Mouse (Mus musculus): ENCODE results near the gene Tacc3.

The Tacc3 gene

GRCm38 (mm10) chr5:33655251-33655840, 2.6 kb upstream of the Tacc3 start:
- 89% methylated on average over 10 of the region's 10 CpGs for WGBS

DNA sequence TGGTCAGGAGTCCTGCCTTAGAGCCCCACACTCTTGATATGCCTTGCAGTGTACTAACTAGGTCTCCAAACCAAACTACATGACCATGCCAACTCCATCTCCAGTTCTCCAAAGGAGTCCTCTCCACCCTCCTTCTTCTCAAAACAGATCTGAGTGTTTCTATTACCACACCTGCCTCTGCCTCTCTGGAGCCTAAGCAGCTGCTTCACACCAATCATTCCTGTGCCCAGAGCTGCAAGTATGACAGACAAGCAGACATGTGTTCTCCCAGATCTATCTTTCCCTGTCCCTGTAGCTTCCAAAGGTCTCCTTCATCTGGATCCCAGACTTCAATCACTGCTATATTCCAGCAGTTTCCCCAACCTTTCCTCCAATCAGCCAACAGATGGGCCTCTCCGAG, 1.2 kb upstream of the Tacc3 start:
- 48% methylated on average over 1 of the region's 1 CpGs for WGBS

- WGBS = under 1% methylated on average over 32 of the region's 32 CpGs
Measured at GRCm38 (mm10) chr5:33657251-33657786, 609 bp upstream of the Tacc3 start.

GRCm38 (mm10) chr5:33658664-33659050, 729 bp downstream of the Tacc3 start:
- WGBS = under 1% methylated on average over 26 of the region's 26 CpGs

- WGBS = 88% methylated on average over 5 of the region's 5 CpGs
Measured at GRCm38 (mm10) chr5:33671659-33672058, 13.7 kb downstream of the Tacc3 start.

GRCm38 (mm10) chr5:33674439-33674838, 16.5 kb downstream of the Tacc3 start:
- 61% methylated on average over 3 of the region's 3 CpGs for WGBS

DNA sequence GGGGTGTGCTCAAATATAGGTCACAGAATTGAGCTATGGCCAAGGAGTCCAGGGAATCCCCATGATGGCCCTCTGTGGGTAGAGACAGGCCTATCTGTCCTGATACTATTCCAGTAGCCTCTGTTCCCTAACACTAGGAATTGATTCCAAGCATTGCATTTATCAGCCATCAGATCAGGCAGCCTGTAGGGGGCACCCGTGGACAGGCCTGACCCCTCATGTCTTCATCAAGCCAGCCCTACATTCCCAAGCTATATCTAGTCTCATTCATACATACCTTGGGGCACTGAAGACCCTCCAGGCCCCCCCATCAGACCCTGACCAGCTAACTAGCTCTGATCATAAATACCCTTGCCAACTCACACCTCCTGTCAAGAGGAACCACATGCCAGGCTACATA, 18.0 kb downstream of the Tacc3 start:
- 7% methylated on average over 1 of the region's 1 CpGs for whole genome bisulfite sequencing

GRCm38 (mm10) chr5:33678244-33678643, 20.3 kb downstream of the Tacc3 start:
- 88% methylated on average over 5 of the region's 5 CpGs for WGBS

GRCm38 (mm10) chr5:33681044-33681443, 23.1 kb downstream of the Tacc3 start:
- 75% methylated on average over 3 of the region's 3 CpGs for WGBS

- 78% methylated on average over 15 of the region's 15 CpGs for WGBS
Measured at GRCm38 (mm10) chr5:33681611-33682388, 23.9 kb downstream of the Tacc3 start.

- 95% methylated on average over 4 of the region's 4 CpGs for WGBS
Measured at GRCm38 (mm10) chr5:33682963-33683362, 25.0 kb downstream of the Tacc3 start.

DNA sequence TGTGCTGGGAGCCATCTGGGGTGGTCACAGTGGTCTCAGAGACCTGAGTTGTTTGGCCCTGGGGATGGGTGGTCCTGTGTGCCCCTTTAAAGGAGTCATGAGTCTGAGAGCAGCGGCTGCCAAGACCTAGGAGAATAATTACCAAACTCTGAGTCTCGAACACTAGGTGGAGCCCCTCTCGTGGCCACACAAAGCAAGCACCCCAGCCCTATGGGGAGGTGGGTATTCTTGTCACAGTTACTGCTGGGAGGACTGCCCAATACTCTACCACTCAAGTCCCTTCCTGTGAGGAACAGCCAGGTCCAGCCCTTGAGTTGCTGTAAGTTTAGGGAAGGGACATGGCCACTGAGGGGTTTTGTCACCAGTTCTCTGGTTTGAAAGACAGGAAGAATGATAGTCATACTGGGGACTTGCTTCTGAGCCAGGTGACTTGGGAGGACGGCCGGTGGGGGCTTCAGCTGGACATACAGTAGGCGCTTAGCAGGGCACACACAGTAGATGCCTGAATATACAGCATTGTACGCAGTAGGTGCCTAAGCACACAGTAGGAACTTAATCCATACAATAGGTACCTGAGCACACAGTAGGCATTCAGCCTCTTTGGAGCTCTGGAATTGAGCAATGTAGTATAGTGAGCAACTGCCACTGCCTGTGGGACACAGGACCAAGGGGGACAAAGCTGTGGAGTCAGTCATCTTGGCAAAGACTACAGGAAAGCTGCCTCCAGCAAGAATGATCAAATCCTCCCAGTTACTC, 26.1 kb downstream of the Tacc3 start:
- 52% methylated on average over 7 of the region's 7 CpGs for WGBS

GRCm38 (mm10) chr5:33684932-33685331, 27.0 kb downstream of the Tacc3 start:
- WGBS = 90% methylated on average over 4 of the region's 4 CpGs

- WGBS = 86% methylated on average over 4 of the region's 4 CpGs
Measured at GRCm38 (mm10) chr5:33687142-33687541, 29.2 kb downstream of the Tacc3 start.

GRCm38 (mm10) chr5:33688278-33689220, 30.6 kb downstream of the Tacc3 start:
- 77% methylated on average over 14 of the region's 14 CpGs for WGBS

- WGBS = 36% methylated on average over 20 of the region's 20 CpGs
Measured at GRCm38 (mm10) chr5:33689221-33689844, 31.4 kb downstream of the Tacc3 start.

DNA sequence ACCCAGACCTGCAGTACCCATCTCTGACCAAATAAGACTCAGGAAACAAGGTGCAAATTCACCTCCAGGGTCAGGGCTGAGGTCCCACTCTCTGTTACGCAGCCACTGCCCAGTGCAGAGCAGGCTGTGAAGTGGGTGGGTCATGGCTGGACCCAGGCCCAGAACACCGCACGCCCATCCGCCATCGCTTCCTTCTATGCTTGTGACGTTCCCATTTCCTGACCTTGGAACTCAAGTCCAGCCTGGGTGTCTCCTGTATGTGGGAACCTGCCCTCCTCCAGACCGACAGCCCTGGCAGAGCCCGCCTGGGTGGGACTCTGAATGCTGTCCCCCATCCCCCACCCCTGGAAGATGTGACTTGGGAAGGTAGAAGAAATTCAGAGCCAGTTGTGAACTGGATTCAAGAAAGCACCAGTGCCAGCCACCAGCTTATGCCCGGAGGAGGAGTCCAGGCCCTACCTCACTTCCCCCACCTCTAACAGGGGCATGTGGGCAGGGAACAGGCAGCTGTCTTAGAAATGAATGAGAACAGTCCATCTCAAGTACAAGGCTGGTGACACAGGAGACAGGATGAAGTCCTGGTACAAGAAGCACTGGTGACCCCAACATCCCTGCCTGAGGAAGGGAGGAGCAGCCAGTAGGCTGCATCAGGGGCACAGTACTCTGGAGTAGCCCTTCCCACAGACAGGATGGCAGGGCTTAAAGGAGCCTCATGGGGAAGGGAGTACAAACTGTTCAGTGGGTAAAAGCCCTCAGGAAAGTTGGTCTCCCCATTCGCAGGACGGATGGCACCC, 32.1 kb downstream of the Tacc3 start:
- WGBS = 73% methylated on average over 11 of the region's 11 CpGs

DNA sequence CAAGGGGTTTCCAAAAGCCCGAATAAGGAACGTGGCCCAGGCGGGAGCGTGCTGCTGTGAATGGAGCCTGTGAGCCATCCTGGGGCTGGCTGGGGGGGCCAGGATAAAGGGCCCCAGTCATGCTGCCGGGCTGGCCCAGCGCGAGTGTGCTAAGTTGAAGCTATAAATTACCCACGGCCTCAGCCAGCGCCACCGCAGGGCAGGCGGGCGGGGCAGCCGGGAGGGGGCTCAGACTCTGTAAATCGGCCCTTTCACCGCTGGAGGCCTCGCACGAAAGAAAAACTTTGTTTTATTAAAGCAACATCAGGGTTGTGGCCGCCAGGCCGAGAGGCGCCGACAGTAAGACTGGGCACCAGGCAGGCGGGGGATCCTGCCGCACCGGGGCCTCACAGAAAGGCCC, 34.5 kb downstream of the Tacc3 start:
- 46% methylated on average over 24 of the region's 24 CpGs for WGBS

GRCm38 (mm10) chr5:33694461-33694847, 36.5 kb downstream of the Tacc3 start:
- 91% methylated on average over 9 of the region's 9 CpGs for WGBS

All from cerebral cortex, adult 2 months (tissue).